Mouse (Mus musculus) embryonic facial prominence, embryonic 11.5 days (tissue): ENCODE measurements around the gene Chn2. TPM values are rescaled to one million over a fixed set of nuclear protein-coding genes. Genes with fewer than 3 reads are reported as not detected.

Experiments used
- ATAC-seq: fragments of 200-750 bp; cut with Nextera tagmentation; replicated peaks from 2 replicates; pipeline ENCODE4 v1.8.0; 2017; ENCODE audit warnings: low read depth; ENCODE audit not compliant: insufficient number of reproducible peaks, low FRiP score, low TSS enrichment
- DNase-seq: peaks from one replicate; pipeline ENCODE4 v3.0.0-alpha.2; 2015; ENCODE audit warnings: low spot score
- H3K27ac ChIP-seq: fragments of 300-500 bp; sonication (generic); replicated peaks from 2 replicates; pipeline ENCODE4 v1.5.1; 2014; ENCODE audit warnings: mild to moderate bottlenecking, low read depth, low read length, control low read depth
- H3K27me3 ChIP-seq: fragments of 300-500 bp; sonication (generic); 2 replicates; pipeline ENCODE4 v1.6.1; 2014; ENCODE audit warnings: mild to moderate bottlenecking, low read length, moderate library complexity, mixed read lengths; ENCODE audit not compliant: control insufficient read depth, insufficient read depth
- H3K36me3 ChIP-seq: fragments of 300-500 bp; sonication (generic); replicated peaks from 2 replicates; pipeline ENCODE4 v1.6.1; 2014; ENCODE audit warnings: low read depth, mild to moderate bottlenecking, low read length, moderate library complexity, mixed read lengths; ENCODE audit not compliant: control insufficient read depth, insufficient read depth
- H3K4me1 ChIP-seq: fragments of 300-500 bp; sonication (generic); 2 replicates; pipeline ENCODE4 v1.6.1; 2014; ENCODE audit warnings: low read length, mixed read lengths; ENCODE audit not compliant: control insufficient read depth, insufficient read depth
- H3K4me2 ChIP-seq: fragments of 300-500 bp; sonication (generic); 2 replicates; pipeline ENCODE4 v1.6.1; 2014; ENCODE audit warnings: low read depth, mild to moderate bottlenecking, control low read depth, low read length, moderate library complexity
- H3K4me3 ChIP-seq: fragments of 300-500 bp; sonication (generic); 2 replicates; pipeline ENCODE4 v1.5.1; 2014; ENCODE audit warnings: low read depth, low read length, control low read depth
- H3K9ac ChIP-seq: fragments of 300-500 bp; sonication (generic); replicated peaks from 2 replicates; pipeline ENCODE4 v1.6.1; 2014; ENCODE audit warnings: mild to moderate bottlenecking, control low read depth, low read length
- H3K9me3 ChIP-seq: fragments of 300-500 bp; sonication (generic); replicated peaks from 2 replicates; pipeline ENCODE4 v1.6.1; 2016; ENCODE audit warnings: mild to moderate bottlenecking, low read length, inconsistent platforms, mixed read lengths; ENCODE audit not compliant: control insufficient read depth
- WGBS: fragments of 180-500 bp; shearing (Covaris S2); extraction: QIAGEN DNeasy Blood & Tissue Kit; methylation state at CpG from one replicate; pipeline ENCODE4 v1.1.7; 2014; 5-methylcytosine and 5-hydroxymethylcytosine counted together
- polyA plus RNA-seq: library from polyadenylated mRNA; unstranded; fragments of >200 nt; fragmentation: Nextera tagmentation; extraction: Ambion mirVana; gene quantifications from 2 replicates; pipeline ENCODE4 v1.2.1, GENCODE M21; 2014

The Chn2 gene
- polyA plus RNA-seq, 1 experiment from 2014 or later = 14.0 TPM

- Histone ChIP-seq H3K9me3 (no peaks in the 10 kb centered on the region), H3K9ac (no peak overlapping the region), H3K4me1 (peaks cover 3% of the 10 kb centered on the region; the same call in 1 of the 2 replicates), H3K36me3 (no peaks in the 10 kb centered on the region), H3K4me2 (no peak overlapping the region), H3K27me3 (no peaks in the 10 kb centered on the region), H3K27ac (no peak overlapping the region), H3K4me3 (no peak overlapping the region)
- DNase-seq = no peak
- 87% methylated on average over 1 of the region's 1 CpGs for WGBS
- no peak for ATAC-seq
Measured at GRCm38 (mm10) chr6:54012163-54012562, 27.2 kb upstream of the Chn2 start.

- no peak overlapping the region for H3K27ac ChIP-seq
- H3K4me3 ChIP-seq = no peak overlapping the region
- H3K9me3 ChIP-seq = no peaks in the 10 kb centered on the region
- H3K36me3 ChIP-seq = no peaks in the 10 kb centered on the region
- WGBS = 39% methylated on average over 2 of the region's 2 CpGs
- H3K4me2 ChIP-seq = no peak overlapping the region
- H3K27me3 ChIP-seq = no peaks in the 10 kb centered on the region
- no peak overlapping the region for H3K9ac ChIP-seq
- no peaks in the 10 kb centered on the region for H3K4me1 ChIP-seq
- DNase-seq (no peak), ATAC-seq (no peak)
Measured at GRCm38 (mm10) chr6:54018038-54018437, 21.3 kb upstream of the Chn2 start.

DNA sequence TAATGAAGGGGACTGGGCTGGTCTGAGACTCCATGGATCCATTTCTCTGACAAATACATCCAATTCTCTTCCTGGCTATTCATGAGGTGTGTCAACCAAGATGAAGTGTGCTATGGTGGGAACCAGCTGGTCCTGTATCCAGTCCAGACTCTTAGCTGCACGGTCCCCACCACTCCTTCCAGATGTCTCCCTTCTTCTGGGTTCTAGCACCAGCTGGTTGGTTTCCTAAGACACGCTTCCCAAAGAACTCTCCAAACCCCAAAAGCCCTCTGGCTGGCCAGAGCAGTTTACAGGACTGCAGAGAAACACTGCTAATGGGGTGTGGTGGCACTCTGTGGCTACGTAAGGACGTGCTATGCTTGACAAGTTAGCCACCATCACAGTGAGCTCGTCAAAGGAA, 20.5 kb upstream of the Chn2 start:
- ATAC-seq (no peak), DNase-seq (no peak)
- Histone ChIP-seq H3K4me2 (no peak overlapping the region), H3K9me3 (no peaks in the 10 kb centered on the region), H3K4me1 (no peaks in the 10 kb centered on the region), H3K27me3 (no peaks in the 10 kb centered on the region), H3K9ac (no peak overlapping the region), H3K36me3 (no peaks in the 10 kb centered on the region), H3K4me3 (no peak overlapping the region), H3K27ac (no peak overlapping the region)
- WGBS = 82% methylated on average over 5 of the region's 5 CpGs

- Histone ChIP-seq H3K4me2 (no peak overlapping the region), H3K4me1 (no peaks in the 10 kb centered on the region), H3K4me3 (no peak overlapping the region), H3K27ac (no peak overlapping the region), H3K36me3 (no peaks in the 10 kb centered on the region), H3K9me3 (no peaks in the 10 kb centered on the region), H3K27me3 (no peaks in the 10 kb centered on the region), H3K9ac (no peak overlapping the region)
- 59% methylated on average over 15 of the region's 15 CpGs for WGBS
- no peak for ATAC-seq
- DNase-seq = no peak
Measured at GRCm38 (mm10) chr6:54021123-54021789, 18.1 kb upstream of the Chn2 start.

- no peak overlapping the region for H3K4me2 ChIP-seq
- H3K4me3 ChIP-seq = no peak overlapping the region
- WGBS = 92% methylated on average over 5 of the region's 5 CpGs
- no peak overlapping the region for H3K27ac ChIP-seq
- ATAC-seq = no peak
- no peaks in the 10 kb centered on the region for H3K27me3 ChIP-seq
- no peaks in the 10 kb centered on the region for H3K4me1 ChIP-seq
- DNase-seq = no peak
- no peak overlapping the region for H3K9ac ChIP-seq
- H3K9me3 ChIP-seq = no peaks in the 10 kb centered on the region
- no peaks in the 10 kb centered on the region for H3K36me3 ChIP-seq
Measured at GRCm38 (mm10) chr6:54023846-54024245, 15.5 kb upstream of the Chn2 start.

GRCm38 (mm10) chr6:54028706-54029105, 10.6 kb upstream of the Chn2 start:
- H3K4me3 ChIP-seq = no peak overlapping the region
- H3K4me2 ChIP-seq = no peak overlapping the region
- no peak overlapping the region for H3K27ac ChIP-seq
- no peaks in the 10 kb centered on the region for H3K36me3 ChIP-seq
- H3K27me3 ChIP-seq = no peaks in the 10 kb centered on the region
- ATAC-seq (no peak), DNase-seq (no peak)
- H3K4me1 ChIP-seq = no peaks in the 10 kb centered on the region
- WGBS = 28% methylated on average over 1 of the region's 1 CpGs
- H3K9ac ChIP-seq = no peak overlapping the region
- H3K9me3 ChIP-seq = no peaks in the 10 kb centered on the region

- ATAC-seq (no peak), DNase-seq (no peak)
- H3K4me2 ChIP-seq = no peak overlapping the region
- H3K9me3 ChIP-seq = no peaks in the 10 kb centered on the region
- no peak overlapping the region for H3K4me3 ChIP-seq
- no peaks in the 10 kb centered on the region; the same call in 1 of the 2 replicates for H3K27me3 ChIP-seq
- no peaks in the 10 kb centered on the region; the same call in 1 of the 2 replicates for H3K4me1 ChIP-seq
- H3K27ac ChIP-seq = no peak overlapping the region
- H3K36me3 ChIP-seq = no peaks in the 10 kb centered on the region
- no peak overlapping the region for H3K9ac ChIP-seq
Measured at GRCm38 (mm10) chr6:54030351-54030750, 9.0 kb upstream of the Chn2 start.

GRCm38 (mm10) chr6:54030776-54031175, 8.6 kb upstream of the Chn2 start:
- ATAC-seq (no peak), DNase-seq (no peak)
- no peak overlapping the region for H3K4me2 ChIP-seq
- H3K36me3 ChIP-seq = no peaks in the 10 kb centered on the region
- H3K4me3 ChIP-seq = no peak overlapping the region
- H3K27me3 ChIP-seq = no peaks in the 10 kb centered on the region; the same call in 1 of the 2 replicates
- WGBS = 74% methylated on average over 3 of the region's 3 CpGs
- no peaks in the 10 kb centered on the region; the same call in 1 of the 2 replicates for H3K4me1 ChIP-seq
- H3K27ac ChIP-seq = no peak overlapping the region
- H3K9me3 ChIP-seq = no peaks in the 10 kb centered on the region
- no peak overlapping the region for H3K9ac ChIP-seq
